Mouse (Mus musculus) c-Kit-positive CD71-positive TER-119-positive erythroid progenitor cells, embryonic 14.5 days (primary cell): ENCODE results near the gene Cfap65.

Experiments
- DNase-seq: peaks from one replicate; pipeline ENCODE4 v3.0.0-alpha.2; 2013; ENCODE audit warnings: low spot score

Cfap65 gene

DNA sequence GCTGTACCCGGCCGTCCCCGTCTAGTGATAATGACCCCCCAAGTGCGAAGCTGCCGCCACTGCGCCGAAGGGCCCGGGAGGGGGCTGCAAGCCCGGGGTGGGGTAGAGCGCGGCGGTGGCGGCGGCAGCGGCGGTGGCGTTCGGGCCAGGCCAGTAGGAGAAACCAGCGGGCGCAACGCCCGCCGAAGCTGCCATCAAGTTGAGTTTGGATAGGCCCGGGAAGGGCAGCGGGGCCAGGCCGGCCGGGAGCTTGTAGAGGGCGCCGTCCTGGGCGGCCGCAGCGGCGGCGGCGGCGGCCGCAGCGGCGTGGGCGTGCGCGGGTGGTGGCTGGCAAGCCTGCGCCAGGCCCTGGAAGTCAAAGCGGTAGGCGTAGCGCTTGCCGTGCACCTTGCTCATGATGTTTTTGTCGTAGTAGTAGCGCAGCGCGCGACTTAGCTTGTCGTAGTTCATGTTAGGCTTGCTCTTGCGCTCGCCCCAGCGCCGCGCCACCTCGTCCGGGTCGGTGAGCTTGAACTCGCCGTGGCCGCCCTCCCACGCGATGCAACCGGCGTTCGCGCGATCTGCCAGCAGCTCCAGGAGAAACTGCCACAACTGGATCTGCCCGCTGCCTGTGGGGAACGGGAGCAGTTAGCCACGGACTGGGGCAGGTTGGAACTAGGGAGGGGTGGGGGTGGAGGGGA is 53.2 kb downstream of the Cfap65 start:
- no peak for DNase-seq

DNA sequence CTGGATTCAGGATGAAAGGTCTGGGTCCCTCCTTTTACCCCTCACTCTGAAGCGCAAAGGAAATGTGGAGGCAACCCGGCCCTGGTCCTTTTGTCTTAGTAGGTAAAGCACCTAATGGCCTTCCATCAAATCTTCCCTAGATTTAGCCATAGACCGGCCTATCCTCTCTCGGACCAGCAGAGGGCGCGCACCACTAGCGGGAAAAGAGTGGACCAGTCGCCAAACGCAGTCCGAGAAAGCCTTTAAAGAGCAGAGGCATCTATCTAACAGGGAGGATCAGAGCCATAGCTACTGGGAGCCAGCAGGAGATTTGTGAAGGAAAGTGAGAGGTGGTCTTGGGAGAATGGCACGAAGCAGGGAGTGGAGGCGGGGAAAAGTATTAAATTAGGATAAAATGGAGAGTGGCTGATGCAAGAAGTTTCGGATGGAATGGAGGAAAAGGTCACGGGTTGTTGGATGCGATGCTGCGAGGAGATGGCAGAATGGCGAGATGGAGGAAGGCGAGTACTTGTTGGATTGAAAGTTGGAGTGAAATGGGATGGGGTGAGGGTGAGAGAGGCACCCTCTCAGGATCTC is 54.5 kb downstream of the Cfap65 start:
- DNase-seq, result peak; percentile 22

DNA sequence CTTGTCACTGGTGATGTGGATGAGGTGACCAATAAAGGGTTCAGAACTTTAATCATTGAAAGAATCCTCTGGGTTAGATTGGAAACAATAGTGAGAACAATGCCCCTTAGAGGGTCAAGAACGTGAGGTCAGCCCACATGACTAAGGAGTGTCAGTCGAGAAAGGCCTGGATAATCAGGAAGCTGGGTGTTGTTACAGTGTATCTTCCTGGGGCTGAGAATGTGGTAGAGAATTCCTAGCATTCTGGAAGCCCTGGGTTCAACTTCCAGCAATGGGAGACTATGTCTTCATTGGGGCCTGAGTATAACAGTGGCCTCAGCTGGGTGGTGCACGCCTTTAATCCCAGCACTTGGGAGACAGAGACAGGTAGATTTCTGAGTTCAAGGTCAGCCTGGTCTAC is 58.2 kb downstream of the Cfap65 start:
- DNase-seq, result no peak

DNA sequence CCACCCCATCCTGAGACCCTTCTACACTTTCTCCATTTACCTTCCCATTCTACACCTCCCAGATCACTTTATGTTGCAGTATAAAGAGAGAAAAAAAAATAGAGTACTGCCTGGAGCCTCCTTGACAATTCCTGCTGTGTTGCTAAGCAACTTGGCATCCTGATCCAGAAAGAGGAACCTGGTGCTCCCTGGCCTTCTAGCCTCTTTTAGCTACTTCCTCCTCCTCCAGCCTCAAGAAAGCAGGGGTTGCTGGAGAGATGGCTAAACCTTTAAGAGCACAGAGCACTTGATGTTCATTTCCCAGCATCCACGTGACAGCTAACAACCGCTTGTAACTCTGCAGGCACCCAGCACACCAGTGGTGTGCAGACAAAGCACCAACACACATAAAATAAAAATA is 63.2 kb downstream of the Cfap65 start:
- DNase-seq, result no peak

DNA sequence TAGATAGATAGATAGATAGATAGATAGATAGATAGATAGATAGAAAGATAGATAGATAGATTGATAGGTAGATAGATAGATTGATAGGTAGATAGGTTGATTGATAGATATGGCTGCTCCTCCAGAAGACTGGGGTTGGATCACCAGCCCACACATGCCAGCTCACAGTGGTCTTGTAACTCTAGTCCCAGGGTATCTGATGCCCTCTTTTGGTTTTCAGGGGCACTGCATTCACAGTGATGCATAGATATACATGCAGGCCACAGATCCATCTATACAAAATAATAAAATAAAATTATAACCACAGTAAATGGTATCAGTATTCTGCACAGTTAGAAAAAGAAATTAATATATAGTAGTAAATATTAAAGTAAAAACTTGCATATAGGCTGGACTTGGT is 73.6 kb downstream of the Cfap65 start:
- no peak for DNase-seq

DNA sequence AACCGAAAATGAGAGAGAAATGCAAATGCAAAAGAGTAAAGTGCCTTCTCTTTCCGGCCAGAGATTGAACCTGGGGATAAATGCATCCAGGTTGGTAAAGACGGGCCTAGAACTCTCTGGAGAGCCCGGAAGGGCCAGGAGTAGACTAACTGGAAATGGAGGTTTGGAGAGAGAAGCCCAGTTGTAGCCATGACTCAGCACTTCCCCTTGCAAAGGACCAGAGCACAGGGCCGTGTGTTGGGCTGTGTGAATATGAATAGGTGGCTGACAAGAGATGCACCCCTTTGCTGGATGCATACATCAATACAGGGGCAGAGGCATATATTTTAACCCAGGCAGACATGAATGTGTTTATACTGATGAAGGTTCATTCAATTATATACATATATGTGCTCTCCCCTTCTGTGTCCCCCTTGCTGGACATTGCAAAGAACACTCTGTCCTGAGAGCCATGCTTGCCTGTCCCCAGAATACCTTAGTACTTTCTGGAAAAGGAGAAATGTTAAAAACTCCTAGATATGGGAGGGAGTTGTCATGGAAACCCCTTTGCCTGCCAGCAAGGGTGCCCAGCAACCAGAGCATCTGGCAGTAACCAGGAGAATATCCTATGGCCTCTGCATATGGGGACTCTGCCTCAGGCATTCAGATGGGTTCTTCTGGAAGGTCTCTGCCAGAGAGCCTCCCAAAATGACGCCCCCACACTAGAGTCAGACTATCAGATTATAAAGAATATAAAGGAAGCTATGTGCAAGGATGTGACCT is 76.0 kb downstream of the Cfap65 start:
- no peak for DNase-seq

DNA sequence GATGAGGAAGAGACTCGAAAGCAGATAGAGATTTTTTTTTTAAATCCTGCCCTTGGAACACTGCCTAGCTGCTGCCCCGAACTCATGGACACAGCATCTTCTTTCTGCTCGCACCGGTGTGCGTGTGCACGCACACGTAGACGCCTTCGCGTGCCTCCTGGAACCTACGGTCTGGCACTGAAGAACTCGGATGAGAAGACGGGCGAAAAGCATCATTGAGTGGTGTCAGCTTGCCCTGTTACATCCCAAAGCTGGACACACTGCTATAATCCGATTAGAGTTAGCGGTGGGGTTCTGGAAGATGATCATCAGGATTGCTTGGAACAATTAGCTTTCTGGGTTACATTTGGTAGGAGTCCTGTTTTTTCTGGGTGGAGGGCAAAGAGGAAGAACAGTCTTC is 76.6 kb downstream of the Cfap65 start:
- no peak for DNase-seq

DNA sequence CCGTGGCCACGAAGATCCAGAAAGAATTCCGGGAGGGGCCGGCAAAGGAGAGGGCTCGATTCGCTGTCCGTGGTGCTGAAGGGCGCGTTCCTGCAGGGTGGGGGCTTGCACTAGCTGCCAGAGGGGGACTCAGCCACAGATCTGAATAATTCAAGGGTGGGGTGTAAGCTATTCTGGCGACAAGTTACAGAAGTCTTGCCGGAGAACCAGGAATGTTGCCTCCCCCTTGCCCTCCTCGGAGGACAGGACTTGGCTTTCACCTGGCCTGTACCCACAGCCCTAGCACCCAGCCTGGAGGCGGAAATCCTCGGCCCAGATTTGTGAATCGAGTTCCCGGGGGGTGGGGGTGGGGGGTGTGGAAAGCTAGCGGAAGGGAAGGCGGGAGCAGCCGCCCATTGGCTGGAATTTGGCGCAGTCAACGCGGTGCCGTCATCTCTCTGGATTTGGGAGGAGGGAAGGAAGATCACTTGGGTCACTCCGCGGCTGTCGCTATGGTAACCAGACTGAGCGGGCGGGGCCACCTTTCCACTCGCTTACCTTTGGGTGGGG is 77.2 kb downstream of the Cfap65 start:
- no peak for DNase-seq

DNA sequence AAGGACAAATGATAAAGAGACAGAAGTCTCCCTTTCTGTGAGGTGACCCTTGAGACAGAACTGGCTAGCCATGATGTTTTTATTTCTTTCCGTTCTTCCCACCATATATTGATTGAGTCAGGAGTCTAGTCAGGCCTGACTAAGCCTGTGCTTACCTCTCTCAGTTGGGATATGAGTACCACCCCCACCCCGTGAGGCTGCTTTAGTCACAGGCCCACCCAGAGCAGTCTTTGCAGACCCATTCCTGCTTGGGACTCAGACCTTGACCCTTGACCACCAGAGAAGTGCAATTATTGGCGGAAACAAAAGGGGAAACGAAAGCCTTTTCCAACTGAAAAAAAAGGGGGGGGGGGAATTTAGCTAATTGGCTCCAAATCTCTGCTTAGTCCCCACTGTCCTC is 77.7 kb downstream of the Cfap65 start:
- no peak for DNase-seq

DNA sequence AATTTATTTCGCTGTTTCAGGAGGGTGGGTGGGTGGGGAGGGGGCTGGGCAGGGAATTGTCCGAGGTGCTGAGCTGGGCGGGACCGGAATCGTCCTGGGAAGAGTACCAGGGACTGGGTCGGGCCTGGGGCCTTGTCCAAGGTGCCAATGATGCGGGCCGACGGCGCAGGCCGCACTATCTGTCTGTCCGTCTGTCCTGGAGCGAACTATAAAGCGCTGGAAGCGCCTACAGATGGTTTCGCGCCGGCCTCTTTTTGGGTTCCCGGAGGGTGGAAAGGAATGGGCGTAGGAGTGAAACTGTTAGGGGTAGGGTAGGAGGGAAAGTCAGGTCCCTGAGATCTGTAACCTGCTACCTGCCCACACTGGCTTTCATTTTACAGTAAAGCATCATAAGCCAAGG is 78.2 kb downstream of the Cfap65 start:
- DNase-seq, result no peak

DNA sequence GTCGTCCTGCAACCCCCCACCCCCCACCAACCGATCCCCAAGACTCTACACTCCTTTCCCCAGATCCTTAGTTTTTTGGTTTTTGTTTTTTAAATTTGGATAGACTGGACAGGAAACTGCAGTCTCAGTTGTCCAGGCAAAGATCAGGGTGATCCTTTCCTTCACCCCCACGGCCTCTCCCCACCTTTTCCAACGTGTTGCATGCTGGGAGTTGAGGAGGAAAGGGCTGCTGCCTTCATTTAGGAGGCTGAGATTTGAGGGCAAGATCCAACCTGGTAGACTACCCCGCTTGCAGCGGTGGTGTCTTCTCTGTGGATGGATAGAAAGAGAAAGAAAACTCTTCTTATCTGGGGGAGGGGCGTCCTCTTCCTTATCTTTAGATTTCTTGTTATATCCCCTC is 78.6 kb downstream of the Cfap65 start:
- DNase-seq, result no peak

DNA sequence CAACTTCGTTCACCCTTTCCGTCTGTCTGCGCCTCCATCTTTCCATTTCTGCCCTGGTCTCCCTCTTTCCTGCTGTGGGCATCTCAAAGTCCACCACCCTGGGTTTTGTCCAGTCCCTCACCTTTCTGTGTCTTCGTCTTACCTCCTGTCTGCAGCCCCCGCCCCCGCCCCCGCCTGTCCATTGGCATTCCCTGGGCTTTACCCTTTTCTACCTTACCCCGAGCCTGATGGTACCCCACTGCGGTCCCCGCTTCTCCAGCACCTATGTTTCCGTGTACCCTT is 79.0 kb downstream of the Cfap65 start:
- no peak for DNase-seq

DNA sequence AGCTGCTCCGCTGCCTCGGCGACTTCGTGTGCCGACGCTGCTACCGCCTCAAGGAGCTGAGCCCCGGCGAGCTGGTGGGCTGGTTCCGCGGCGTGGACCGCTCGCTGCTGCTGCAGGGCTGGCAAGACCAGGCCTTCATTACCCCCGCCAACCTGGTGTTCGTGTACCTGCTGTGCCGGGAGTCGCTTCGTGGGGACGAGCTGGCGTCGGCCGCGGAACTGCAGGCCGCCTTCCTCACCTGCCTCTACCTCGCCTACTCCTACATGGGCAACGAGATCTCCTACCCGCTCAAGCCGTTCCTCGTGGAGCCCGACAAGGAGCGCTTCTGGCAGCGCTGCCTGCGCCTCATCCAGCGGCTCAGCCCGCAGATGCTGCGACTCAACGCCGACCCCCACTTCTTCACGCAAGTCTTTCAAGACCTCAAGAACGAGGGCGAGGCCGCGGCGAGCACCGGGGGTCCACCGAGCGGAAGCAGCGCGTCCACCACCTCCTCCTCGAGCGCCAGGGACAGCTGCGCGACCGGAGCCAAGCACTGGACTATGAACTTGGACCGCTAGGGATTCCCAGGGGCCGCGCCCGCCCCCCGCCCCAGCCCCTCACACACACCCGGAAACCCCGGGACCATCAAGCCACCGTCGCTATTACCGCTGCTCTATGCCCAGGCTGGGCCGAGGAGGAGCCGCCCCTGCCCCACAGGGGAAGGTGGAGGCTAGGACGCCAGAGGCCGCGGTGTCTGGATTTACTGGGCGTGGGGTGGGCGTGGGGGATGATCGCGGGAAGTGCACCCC is 79.6 kb downstream of the Cfap65 start:
- DNase-seq, result no peak

DNA sequence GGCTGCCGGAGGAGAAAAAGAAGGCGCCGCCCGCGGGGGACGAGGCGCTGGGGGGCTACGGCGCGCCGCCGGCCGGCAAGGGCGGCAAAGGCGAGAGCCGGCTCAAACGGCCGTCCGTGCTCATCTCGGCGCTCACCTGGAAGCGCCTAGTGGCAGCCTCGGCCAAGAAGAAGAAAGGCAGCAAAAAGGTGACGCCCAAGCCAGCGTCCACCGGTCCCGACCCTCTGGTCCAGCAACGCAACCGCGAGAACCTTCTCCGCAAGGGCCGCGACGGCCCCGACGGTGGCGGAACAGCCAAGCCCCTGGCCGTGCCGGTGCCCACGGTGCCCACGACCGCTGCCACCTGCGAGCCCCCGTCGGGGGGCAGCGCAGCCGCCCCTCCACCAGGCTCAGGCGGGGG is 80.2 kb downstream of the Cfap65 start:
- DNase-seq, result no peak

DNA sequence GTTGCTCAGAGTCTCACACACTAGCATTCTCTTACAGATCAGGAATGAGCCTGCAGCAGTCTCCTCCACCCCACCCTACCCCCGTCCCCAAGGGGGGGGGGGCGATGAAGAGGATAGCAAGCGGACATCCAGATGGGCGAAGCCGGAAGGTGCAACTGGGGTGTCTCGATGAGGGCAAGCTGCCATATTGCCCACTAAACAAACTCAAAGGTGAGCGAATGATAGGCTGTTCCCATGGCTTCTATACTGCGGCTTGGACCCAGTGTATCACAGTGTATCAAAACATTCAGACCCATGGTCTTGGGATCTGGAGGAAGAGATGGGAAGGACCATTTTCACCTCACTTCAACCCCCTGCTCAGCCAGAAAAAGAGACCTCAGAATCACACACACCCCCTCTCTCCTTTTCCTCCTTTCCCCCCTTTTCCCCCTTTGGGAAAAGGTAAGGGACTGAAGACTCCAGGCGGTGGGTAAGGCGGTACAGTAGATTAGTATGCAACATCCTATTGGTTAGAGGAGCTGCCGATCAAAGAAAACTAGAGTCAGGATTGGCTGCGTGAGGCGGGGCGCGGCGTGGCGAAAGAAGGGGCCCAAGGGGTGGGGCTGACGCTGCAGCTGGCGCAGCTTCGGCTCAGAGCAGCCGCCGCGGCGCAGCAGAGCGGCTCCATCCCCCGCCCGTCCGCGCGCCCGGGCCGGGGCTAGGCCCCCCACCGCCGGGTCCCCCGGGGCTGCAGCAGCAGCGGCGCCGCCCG is 80.9 kb downstream of the Cfap65 start, which contains the start of gene Cdk5r2:
TSS of gene Cdk5r2 (plus strand) at position 629 of the 751 bp plus-strand sequence.
- peak; percentile 53 for DNase-seq
